Mouse (Mus musculus) testis, adult 2 months (tissue): ENCODE measurements at regions not wholly inside any gene's neighbourhood (a gene's known extent, or its start where the extent isn't known, plus 50 kb on each side); places are given as distances from the start of the nearest gene placed in this dataset.

Experiments used
- CTCF ChIP-seq: fragments of 200-500 bp; IDR thresholded peaks from 2 replicates; pipeline ENCODE4 v1.5.1; 2012; ENCODE audit warnings: low read depth, mild to moderate bottlenecking, inconsistent platforms, low read length, moderate library complexity; ENCODE audit not compliant: control insufficient read depth, insufficient read depth, insufficient replicate concordance
- POLR2A ChIP-seq: fragments of 200-500 bp; IDR thresholded peaks from 2 replicates; pipeline ENCODE4 v1.6.1; 2012; ENCODE audit warnings: low read depth, mild to moderate bottlenecking, inconsistent platforms, low read length, moderate library complexity; ENCODE audit not compliant: control insufficient read depth

- TF ChIP-seq CTCF (no peak), POLR2A (no peak)
Measured at GRCm38 (mm10) chr16:44608586-44608985, 49.9 kb upstream of the Boc start.
